Mouse (Mus musculus) adrenal gland, postnatal 36 days (tissue): ENCODE measurements around the gene Slc11a1. TPM values are rescaled to one million over a fixed set of nuclear protein-coding genes. Genes with fewer than 3 reads are reported as not detected.
A peak's percentile ranks its signal among the peaks of the same experiment; 100 is the strongest.

Experiments
- DNase-seq, 2 experiments: peaks; one replicate each; pipeline ENCODE4 v3.0.0; 2021; ENCODE audit warnings: mixed read lengths in 1 of 2
- microRNA-seq: library from miRNA; unstranded; fragments of <30 nt; microRNA quantifications from one replicate; pipeline ENCODE4 v1.2.0, GENCODE M21; 2021
- total RNA-seq, 2 experiments: library from RNA; stranded (reverse); gene quantifications; 2 replicates each; pipeline ENCODE4 v1.2.3; 2021

Slc11a1 gene
- total RNA-seq, 2 experiments from 2014 or later, result 7.9 to 13.1 TPM

DNA sequence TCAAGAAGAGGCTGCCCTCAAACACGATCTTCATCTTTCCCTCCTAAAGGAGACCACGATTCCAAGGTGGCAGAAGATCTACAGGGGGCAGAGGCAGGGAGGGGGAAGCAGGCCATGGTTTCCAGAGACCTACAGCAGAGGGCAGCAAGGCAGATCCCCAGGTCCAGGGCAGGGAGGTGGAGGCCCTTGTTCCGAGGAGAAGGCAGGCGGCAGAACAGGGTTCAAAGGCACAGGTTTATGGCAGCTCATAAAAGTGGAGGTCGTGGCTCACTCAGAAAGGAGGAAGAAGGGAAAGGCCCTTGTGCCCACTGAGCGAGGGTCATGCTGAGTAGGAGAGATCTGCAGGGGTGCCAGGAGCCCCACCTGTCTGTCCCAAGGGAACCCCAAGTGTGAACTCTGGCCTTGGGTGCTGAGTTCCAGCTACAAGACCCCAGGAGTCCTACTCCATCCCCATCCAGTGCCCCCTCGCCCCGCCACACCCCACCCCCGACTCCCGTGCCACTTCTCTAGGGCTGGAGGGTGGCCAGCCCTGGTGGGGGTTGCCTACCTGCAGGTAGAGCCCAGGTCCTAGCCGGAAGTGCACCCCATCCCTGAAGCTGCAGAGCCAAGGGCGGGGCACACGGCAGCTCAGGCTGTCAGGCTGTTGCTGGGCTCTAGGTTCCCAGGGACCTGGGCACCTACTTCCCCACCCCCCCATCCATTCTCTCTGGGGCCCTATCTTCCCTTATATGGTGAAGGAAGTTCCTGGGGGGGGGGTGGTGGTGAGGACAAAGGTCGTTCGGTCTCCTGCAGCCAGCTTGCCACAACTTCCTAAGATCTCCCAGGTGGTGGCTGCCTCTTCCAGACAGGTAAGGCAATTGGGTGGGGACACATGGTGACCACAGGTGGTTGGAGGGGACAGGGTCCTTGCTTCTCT lies 33.9 kb downstream of the Slc11a1 start, which contains the start of gene Vil1:
TSS of gene Vil1 (plus strand) at position 788 of the 916 bp plus-strand sequence.
- DNase-seq, result no peak

- DNase-seq, result peak; percentile 70 to 74
Observed at GRCm38 (mm10) chr1:74411753-74412325, 36.8 kb downstream of the Slc11a1 start.

DNA sequence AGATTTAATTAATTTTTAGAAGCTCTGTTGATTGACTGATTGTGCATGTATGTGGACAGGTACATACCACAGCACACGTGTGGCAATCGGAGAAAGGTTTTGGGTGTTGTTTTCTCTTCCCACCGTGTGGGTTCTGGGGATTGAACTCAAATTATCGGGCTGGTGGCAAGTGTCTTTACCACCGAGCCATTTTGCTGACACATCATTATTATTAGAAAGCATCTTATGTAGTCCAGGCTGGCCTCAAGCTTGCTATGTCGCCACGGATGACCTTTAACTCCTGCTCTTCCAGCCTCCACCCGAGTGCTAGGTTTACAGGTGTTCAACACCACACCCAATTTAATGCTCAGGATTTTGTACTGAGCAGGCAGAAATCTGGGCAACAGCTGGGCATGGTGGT lies 37.7 kb downstream of the Slc11a1 start:
- DNase-seq, result no peak

- DNase-seq, result peak; percentile 51 to 57
Observed at GRCm38 (mm10) chr1:74415143-74415542, 40.1 kb downstream of the Slc11a1 start.

DNA sequence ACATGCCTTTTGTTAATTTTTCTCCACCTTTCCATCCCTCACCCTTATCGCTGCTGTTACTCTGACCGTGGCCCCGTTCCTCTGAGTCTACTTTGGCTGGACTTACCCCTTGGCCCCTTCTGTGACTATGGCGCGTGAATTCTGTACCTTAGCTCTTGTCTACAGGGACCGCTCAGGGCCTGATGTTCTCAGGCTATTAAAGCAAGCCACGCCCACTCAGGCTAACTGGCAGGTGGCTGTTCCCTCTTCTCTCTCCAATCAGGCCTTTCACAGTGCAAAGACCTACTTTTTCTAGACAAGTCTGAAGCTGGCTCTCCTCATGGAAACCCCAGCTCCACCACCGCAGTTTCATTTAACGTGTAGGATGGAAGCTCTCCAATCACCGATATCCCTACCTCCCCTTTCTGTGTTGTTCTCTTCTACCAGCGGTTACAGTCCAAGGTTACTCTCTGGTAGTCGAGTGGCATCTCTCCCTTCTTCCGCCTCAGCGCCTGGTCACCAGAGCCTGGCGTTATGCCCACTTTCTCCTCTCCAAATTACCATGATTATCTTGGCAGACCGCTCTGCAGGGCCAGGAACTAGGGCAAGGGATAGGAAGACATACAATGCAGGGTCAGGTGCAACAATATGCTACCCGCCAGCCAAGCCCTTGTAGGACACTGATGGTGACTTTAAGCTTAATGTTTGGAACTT lies 43.9 kb downstream of the Slc11a1 start:
- peak; percentile 75 to 78 for DNase-seq

- peak; percentile 38 to 51 for DNase-seq
Observed at GRCm38 (mm10) chr1:74419440-74419794, 44.4 kb downstream of the Slc11a1 start.

DNA sequence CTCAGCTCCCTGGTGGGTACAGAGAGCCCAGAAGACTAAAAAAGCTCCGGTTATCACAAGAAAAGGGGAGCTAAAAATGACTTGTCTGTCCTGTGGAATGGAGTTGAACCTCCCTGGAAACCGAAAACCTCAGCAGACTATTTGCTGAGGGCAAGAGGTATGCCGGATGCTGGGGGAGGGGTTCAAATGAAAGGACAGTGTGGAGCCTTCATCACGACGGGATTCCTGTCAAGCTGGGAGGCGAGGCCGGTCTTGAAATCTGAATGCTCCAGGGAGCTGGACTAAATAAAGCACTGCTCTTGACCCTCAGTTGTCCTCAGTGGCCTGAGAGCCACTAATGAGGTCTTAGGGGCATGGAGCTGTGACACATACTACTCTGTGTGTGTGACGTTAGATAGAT lies 48.2 kb downstream of the Slc11a1 start:
- DNase-seq, result no peak

DNA sequence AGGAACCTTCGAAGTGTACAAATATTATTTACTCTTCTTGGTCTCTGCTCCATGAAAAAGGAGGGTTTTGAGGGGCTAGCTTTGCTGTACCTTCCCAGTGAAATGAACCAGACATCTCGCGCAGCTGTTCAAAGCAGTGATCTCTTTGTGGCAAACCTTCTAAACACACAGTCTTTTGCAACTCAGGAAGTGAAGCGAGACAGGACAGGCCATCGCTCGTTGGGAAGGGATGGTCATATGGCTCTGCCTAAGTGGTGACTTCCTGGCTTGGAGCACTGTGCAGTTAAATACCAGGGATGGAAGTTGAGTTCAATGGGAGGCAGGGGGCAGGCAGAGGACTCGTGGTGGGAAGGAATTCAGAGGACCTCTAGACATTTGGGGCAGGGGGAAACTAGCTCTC lies 50.9 kb downstream of the Slc11a1 start:
- DNase-seq, result no peak

- DNase-seq, result no peak
Observed at GRCm38 (mm10) chr1:74433220-74433619, 58.2 kb downstream of the Slc11a1 start.

- DNase-seq, result no peak
Observed at GRCm38 (mm10) chr1:74434596-74434995, 59.6 kb downstream of the Slc11a1 start.

- DNase-seq, result no peak
Observed at GRCm38 (mm10) chr1:74435563-74435962, 60.6 kb downstream of the Slc11a1 start.

Small RNAs within 50 kb of the gene (microRNA-seq; reads per million reads assigned to microRNA genes)
- 40,580 reads per million, percentile 98 among the genes with 10 or more reads in this experiment for gene Mir26b

Other genes starting within 250 kb of the Slc11a1 start
- gene Rufy4, start 249.7 kb upstream of the Slc11a1 start, total RNA-seq, result 1 to 10 TPM; 1.2 to 2.0 TPM
- under 1 TPM in 1 of 2 experiments, not detected in 1; 0.23 TPM for gene Cxcr2, start 221.2 kb upstream of the Slc11a1 start, total RNA-seq
- not detected for gene Cxcr1, start 180.6 kb upstream of the Slc11a1 start, total RNA-seq
- 100 to 1,000 TPM; 181 to 203 TPM for gene Arpc2, start 139.1 kb upstream of the Slc11a1 start, total RNA-seq
- not detected for gene Gpbar1, start 96.6 kb upstream of the Slc11a1 start, total RNA-seq
- gene Aamp, start 90.5 kb upstream of the Slc11a1 start, total RNA-seq, result 100 to 1,000 TPM; 174 to 190 TPM
- 10 to 100 TPM; 72.5 to 80.8 TPM for gene Pnkd, start 90.3 kb upstream of the Slc11a1 start, total RNA-seq
- 100 to 1,000 TPM; 101 to 106 TPM for gene Tmbim1, start 69.6 kb upstream of the Slc11a1 start, total RNA-seq
- under 1 TPM; 0.23 to 0.26 TPM for gene Catip, start 13.1 kb upstream of the Slc11a1 start, total RNA-seq
- 100 to 1,000 TPM; 128 to 176 TPM for gene Ctdsp1, start 16.3 kb downstream of the Slc11a1 start, total RNA-seq
- gene Vil1, start 34.2 kb downstream of the Slc11a1 start, total RNA-seq, result 1 to 10 TPM; 1.3 to 1.5 TPM
- gene Cnot9, start 130.9 kb downstream of the Slc11a1 start, total RNA-seq, result 10 to 100 TPM; 27.5 to 30.5 TPM
- gene Plcd4, start 167.7 kb downstream of the Slc11a1 start, total RNA-seq, result under 1 TPM; 0.43 to 0.53 TPM
- gene Usp37, start 169.1 kb downstream of the Slc11a1 start, total RNA-seq, result 10 to 100 TPM; 19.7 to 23.9 TPM
- 10 to 100 TPM; 12.6 to 18.3 TPM for gene Zfp142, start 213.1 kb downstream of the Slc11a1 start, total RNA-seq
- gene Bcs1l, start 213.1 kb downstream of the Slc11a1 start, total RNA-seq, result 10 to 100 TPM; 29.2 to 29.3 TPM
- gene Rnf25, start 226.2 kb downstream of the Slc11a1 start, total RNA-seq, result 10 to 100 TPM; 40.6 to 55.3 TPM
- 1 to 10 TPM; 2.9 to 4.2 TPM for gene Stk36, start 226.2 kb downstream of the Slc11a1 start, total RNA-seq